Mouse (Mus musculus): ENCODE measurements around the gene Flad1. TPM values are rescaled to one million over a fixed set of nuclear protein-coding genes. Genes with fewer than 3 reads are reported as not detected.
"Not testable (repeated sequence)": the region's sequence is repeated elsewhere in the genome, so short reads cannot be mapped to it uniquely, and the experiment has no call there.

The Flad1 gene
- total RNA-seq, 2 experiments from 2014 or later, result 3.1 to 6.3 TPM

GRCm38 (mm10) chr3:89430171-89431159, 18.8 kb upstream of the Flad1 start, which contains the start of gene Pygo2:
TSS of gene Pygo2 (plus strand) at chr3:89430214.
- peak; percentile 95 for ATAC-seq (replicated peaks; ENCODE audit: low FRiP score, poor library complexity, severe bottlenecking)

GRCm38 (mm10) chr3:89429021-89429420, 17.4 kb upstream of the Flad1 start:
- ATAC-seq (replicated peaks; ENCODE audit: low FRiP score, poor library complexity, severe bottlenecking), result not testable (repeated sequence)

- no peak for ATAC-seq (replicated peaks; ENCODE audit: low FRiP score, poor library complexity, severe bottlenecking)
Observed at GRCm38 (mm10) chr3:89425876-89426275, 14.2 kb upstream of the Flad1 start.

GRCm38 (mm10) chr3:89425141-89425525, 13.5 kb upstream of the Flad1 start:
- no peak for ATAC-seq (replicated peaks; ENCODE audit: low FRiP score, poor library complexity, severe bottlenecking)

- no peak for ATAC-seq (replicated peaks; ENCODE audit: low FRiP score, poor library complexity, severe bottlenecking)
Observed at GRCm38 (mm10) chr3:89424416-89425140, 12.9 kb upstream of the Flad1 start.

- ATAC-seq (replicated peaks; ENCODE audit: low FRiP score, poor library complexity, severe bottlenecking), result no peak
Observed at GRCm38 (mm10) chr3:89422556-89423205, 11.0 kb upstream of the Flad1 start.

GRCm38 (mm10) chr3:89421810-89422473, 10.3 kb upstream of the Flad1 start:
- no peak for ATAC-seq (replicated peaks; ENCODE audit: low FRiP score, poor library complexity, severe bottlenecking)

GRCm38 (mm10) chr3:89421002-89421774, 9.5 kb upstream of the Flad1 start:
- ATAC-seq (replicated peaks; ENCODE audit: low FRiP score, poor library complexity, severe bottlenecking), result peak; percentile 77

- ATAC-seq (replicated peaks; ENCODE audit: low FRiP score, poor library complexity, severe bottlenecking), result no peak
Observed at GRCm38 (mm10) chr3:89420421-89420820, 8.8 kb upstream of the Flad1 start.

- ATAC-seq (replicated peaks; ENCODE audit: low FRiP score, poor library complexity, severe bottlenecking), result no peak
Observed at GRCm38 (mm10) chr3:89419981-89420380, 8.3 kb upstream of the Flad1 start.

- ATAC-seq (replicated peaks; ENCODE audit: low FRiP score, poor library complexity, severe bottlenecking), result no peak
Observed at GRCm38 (mm10) chr3:89419571-89419970, 7.9 kb upstream of the Flad1 start.

GRCm38 (mm10) chr3:89418861-89419250, 7.2 kb upstream of the Flad1 start:
- peak; percentile 34; the same call in 1 of the 2 replicates for ATAC-seq (replicated peaks; ENCODE audit: low FRiP score, poor library complexity, severe bottlenecking)

GRCm38 (mm10) chr3:89418170-89418860, 6.6 kb upstream of the Flad1 start, which contains the start of the genes Cks1b and Shc1:
TSS of gene Cks1b (minus strand) at chr3:89418383.
TSS of gene Shc1 (plus strand) at chr3:89418443.
- peak; percentile 83 for ATAC-seq (replicated peaks; ENCODE audit: low FRiP score, poor library complexity, severe bottlenecking)

GRCm38 (mm10) chr3:89417840-89418169, 6.1 kb upstream of the Flad1 start:
- ATAC-seq (replicated peaks; ENCODE audit: low FRiP score, poor library complexity, severe bottlenecking), result no peak

- no peak for ATAC-seq (replicated peaks; ENCODE audit: low FRiP score, poor library complexity, severe bottlenecking)
Observed at GRCm38 (mm10) chr3:89417131-89417530, 5.5 kb upstream of the Flad1 start.

GRCm38 (mm10) chr3:89416158-89416557, 4.5 kb upstream of the Flad1 start:
- ATAC-seq (replicated peaks; ENCODE audit: low FRiP score, poor library complexity, severe bottlenecking), result no peak

GRCm38 (mm10) chr3:89410864-89411263, 806 bp downstream of the Flad1 start:
- no peak for ATAC-seq (replicated peaks; ENCODE audit: low FRiP score, poor library complexity, severe bottlenecking)

- ATAC-seq (replicated peaks; ENCODE audit: low FRiP score, poor library complexity, severe bottlenecking), result no peak
Observed at GRCm38 (mm10) chr3:89409701-89410100, 2.0 kb downstream of the Flad1 start.
